Mouse (Mus musculus) mouse trophoblast stem cell (cell line): ENCODE data around the gene Defb19.

Experiments used
- in situ Hi-C, 2 experiments: fragments of 300-500 bp; cut with MseI, MboI; formaldehyde crosslinking; loops; 2 replicates in 1 of 2; 3 replicates in 1 of 2; pipeline ENCODE4 v1.15.1; 2025

Gene Defb19

GRCm38 (mm10) chr2:152580107-152580506 lies at the start of gene Defb19:
Gene Defb19 (minus strand): TSS chr2:152580312.
- in situ Hi-C loops, result no loop called here

GRCm38 (mm10) chr2:152629904-152630303 lies 49.8 kb upstream of the Defb19 start:
- in situ Hi-C loops, result no loop called here

- in situ Hi-C loops, result no loop called here
These were observed 49.1 kb upstream of the Defb19 start for GRCm38 (mm10) chr2:152629239-152629638.

GRCm38 (mm10) chr2:152628066-152628465 lies 48.0 kb upstream of the Defb19 start:
- in situ Hi-C loops, result no loop called here

GRCm38 (mm10) chr2:152626774-152627591 lies 46.9 kb upstream of the Defb19 start, which contains the start of gene Rem1:
Gene Rem1 (plus strand): TSS chr2:152626951.
- in situ Hi-C loops, result no loop called here

- in situ Hi-C loops, result no loop called here
These were observed 45.1 kb upstream of the Defb19 start for GRCm38 (mm10) chr2:152625256-152625655.

GRCm38 (mm10) chr2:152624566-152624965 lies 44.5 kb upstream of the Defb19 start:
- in situ Hi-C loops, result no loop called here

- in situ Hi-C loops, result no loop called here
These were observed 42.8 kb upstream of the Defb19 start, which contains the start of gene Defb25 for GRCm38 (mm10) chr2:152622953-152623352. Gene Defb25 (minus strand): TSS chr2:152623053.

GRCm38 (mm10) chr2:152622151-152622550 lies 42.0 kb upstream of the Defb19 start:
- in situ Hi-C loops, result no loop called here

GRCm38 (mm10) chr2:152620367-152621134 lies 40.4 kb upstream of the Defb19 start:
- in situ Hi-C loops, result no loop called here

GRCm38 (mm10) chr2:152617374-152617773 lies 37.3 kb upstream of the Defb19 start:
- in situ Hi-C loops, result loop anchor here (5.0 kb wide), 1 partner anchor 40 kb away; no protein-coding TSS in a partner anchor

- in situ Hi-C loops, result loop anchor here (5.0 kb wide), 1 partner anchor 41 kb away; no protein-coding TSS in a partner anchor
These were observed 36.4 kb upstream of the Defb19 start for GRCm38 (mm10) chr2:152616470-152616869.

GRCm38 (mm10) chr2:152615563-152615962 lies 35.5 kb upstream of the Defb19 start:
- in situ Hi-C loops, result loop anchor here (5.0 kb wide), 1 partner anchor 42 kb away; no protein-coding TSS in a partner anchor

- in situ Hi-C loops, result no loop called here
These were observed 32.1 kb upstream of the Defb19 start for GRCm38 (mm10) chr2:152612193-152612592.

- in situ Hi-C loops, result no loop called here
These were observed 28.6 kb upstream of the Defb19 start for GRCm38 (mm10) chr2:152608719-152609118.

GRCm38 (mm10) chr2:152607746-152608145 lies 27.6 kb upstream of the Defb19 start:
- in situ Hi-C loops, result no loop called here

GRCm38 (mm10) chr2:152604057-152604456 lies 23.9 kb upstream of the Defb19 start, which contains the start of gene Defb36:
Gene Defb36 (plus strand): TSS chr2:152604327.
- in situ Hi-C loops, result no loop called here

- in situ Hi-C loops, result no loop called here
These were observed 21.3 kb upstream of the Defb19 start for GRCm38 (mm10) chr2:152601275-152601960.

- in situ Hi-C loops, result no loop called here
These were observed 20.0 kb upstream of the Defb19 start for GRCm38 (mm10) chr2:152600076-152600475.

GRCm38 (mm10) chr2:152599299-152599698 lies 19.2 kb upstream of the Defb19 start, which contains the start of gene Defb45:
Gene Defb45 (minus strand): TSS chr2:152599399.
- in situ Hi-C loops, result no loop called here

GRCm38 (mm10) chr2:152589021-152589420 lies 8.9 kb upstream of the Defb19 start:
- in situ Hi-C loops, result no loop called here

GRCm38 (mm10) chr2:152588450-152588849 lies 8.3 kb upstream of the Defb19 start:
- in situ Hi-C loops, result no loop called here
